Mouse (Mus musculus): ENCODE measurements around the gene Dpp6.

Dpp6 gene

GRCm38 (mm10) chr5:27685923-27686322 lies 868.9 kb downstream of the Dpp6 start:
- no peak for DNase-seq

GRCm38 (mm10) chr5:27687311-27687710 lies 870.3 kb downstream of the Dpp6 start:
- no peak for DNase-seq

GRCm38 (mm10) chr5:27702482-27702881 lies 885.5 kb downstream of the Dpp6 start:
- DNase-seq = no peak

GRCm38 (mm10) chr5:27705020-27705419 lies 888.0 kb downstream of the Dpp6 start:
- DNase-seq = no peak

- DNase-seq = no peak
Observed at GRCm38 (mm10) chr5:27706551-27706950, 889.5 kb downstream of the Dpp6 start.

GRCm38 (mm10) chr5:27707283-27707682 lies 890.3 kb downstream of the Dpp6 start:
- DNase-seq = no peak

GRCm38 (mm10) chr5:27708209-27708608 lies 891.2 kb downstream of the Dpp6 start:
- no peak for DNase-seq

GRCm38 (mm10) chr5:27711461-27712192 lies 894.6 kb downstream of the Dpp6 start:
- no peak for DNase-seq

GRCm38 (mm10) chr5:27714356-27714755 lies 897.4 kb downstream of the Dpp6 start:
- no peak for DNase-seq

- DNase-seq = no peak
Observed at GRCm38 (mm10) chr5:27716026-27716425, 899.0 kb downstream of the Dpp6 start.

GRCm38 (mm10) chr5:27717301-27717700 lies 900.3 kb downstream of the Dpp6 start:
- no peak for DNase-seq

GRCm38 (mm10) chr5:27719311-27719710 lies 902.3 kb downstream of the Dpp6 start:
- no peak for DNase-seq

GRCm38 (mm10) chr5:27724460-27724859 lies 907.5 kb downstream of the Dpp6 start:
- no peak for DNase-seq

GRCm38 (mm10) chr5:27730666-27731065 lies 913.7 kb downstream of the Dpp6 start:
- DNase-seq = peak; percentile 41

GRCm38 (mm10) chr5:27731392-27731791 lies 914.4 kb downstream of the Dpp6 start:
- DNase-seq = no peak

GRCm38 (mm10) chr5:27732288-27732868 lies 915.4 kb downstream of the Dpp6 start:
- DNase-seq = no peak

GRCm38 (mm10) chr5:27737168-27737567 lies 920.2 kb downstream of the Dpp6 start:
- no peak for DNase-seq

- DNase-seq = no peak
Observed at GRCm38 (mm10) chr5:27739216-27739615, 922.2 kb downstream of the Dpp6 start.

- DNase-seq = no peak
Observed at GRCm38 (mm10) chr5:27744944-27745343, 927.9 kb downstream of the Dpp6 start.

GRCm38 (mm10) chr5:27765780-27766179 lies 948.8 kb downstream of the Dpp6 start:
- no peak for DNase-seq

- no peak for DNase-seq
Observed at GRCm38 (mm10) chr5:27767948-27768347, 950.9 kb downstream of the Dpp6 start.
